Mouse (Mus musculus): ENCODE data around the gene Nxnl1. TPM values are rescaled to one million over a fixed set of nuclear protein-coding genes. Genes with fewer than 3 reads are reported as not detected.
"Not testable (repeated sequence)": the region's sequence is repeated elsewhere in the genome, so short reads cannot be mapped to it uniquely, and the experiment has no call there.

Nxnl1 gene
- polyA plus RNA-seq, 1 experiment from 2014 or later: 0.06 TPM

DNA sequence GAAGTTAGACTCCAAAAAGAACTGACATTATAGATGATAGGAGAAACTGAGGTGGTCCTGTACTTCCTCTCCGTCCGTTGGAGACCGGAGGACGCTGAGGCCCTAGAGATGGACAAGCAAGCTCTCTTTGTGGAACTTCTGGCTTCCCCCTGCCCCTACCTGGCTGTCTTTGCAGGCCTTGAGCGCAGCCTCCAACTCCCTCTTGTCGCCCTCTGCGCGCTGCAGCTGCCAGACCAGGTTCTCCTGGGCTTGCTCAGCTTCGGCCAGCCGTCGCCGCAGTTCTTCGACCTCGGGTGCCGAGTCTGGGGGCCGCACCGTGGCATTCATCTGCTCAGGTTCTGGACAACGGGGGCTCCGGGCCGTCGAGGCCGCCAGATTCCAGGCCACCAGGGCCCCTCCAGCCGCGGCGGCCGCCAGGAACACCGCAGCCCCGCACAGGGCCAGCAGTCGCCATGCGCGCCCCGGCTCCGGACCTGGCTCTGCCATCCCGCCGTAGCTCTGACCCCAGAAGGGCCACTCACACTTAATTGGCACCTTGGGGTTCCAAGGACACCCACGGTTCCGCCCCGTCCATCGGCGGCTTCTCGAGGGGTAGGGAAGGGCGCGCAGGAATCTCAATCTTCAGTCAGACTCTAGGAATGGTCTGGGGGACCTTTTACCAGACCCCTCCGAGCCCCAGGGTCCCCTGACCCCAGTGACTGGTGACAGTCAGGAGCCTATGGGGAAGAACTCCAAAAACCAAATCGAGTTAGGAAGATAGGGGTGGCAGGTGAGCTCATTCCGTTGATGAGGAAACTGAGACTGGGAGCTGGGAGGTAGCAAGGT, 41.0 kb downstream of the Nxnl1 start, which contains the start of gene Ccdc194:
Gene Ccdc194, minus strand, starts transcription at position 486 of the 825 bp plus-strand sequence.
- Histone ChIP-seq H3K4me1 (replicated peaks) (peaks cover 6% of the 10 kb centered on the region), H3K27me3 (peaks cover 37% of the 10 kb centered on the region), H3K4me2 (peak within 1 kb of the TSS; percentile 15; the same call in 1 of the 2 replicates), H3K9ac (0 out of 2 replicates have a peak within 1 kb of the TSS, but pooled peaks have one; percentile 10), H3K4me3 (no peak within 1 kb of the TSS), H3K36me3 (no peaks in the 10 kb centered on the region), H3K9me3 (no peaks in the 10 kb centered on the region), H3K27ac (replicated peaks) (no peak within 1 kb of the TSS)
- WGBS: 8% methylated on average over 45 of the region's 46 CpGs
- no peak for ATAC-seq (ENCODE audit: low FRiP score, low read depth)

DNA sequence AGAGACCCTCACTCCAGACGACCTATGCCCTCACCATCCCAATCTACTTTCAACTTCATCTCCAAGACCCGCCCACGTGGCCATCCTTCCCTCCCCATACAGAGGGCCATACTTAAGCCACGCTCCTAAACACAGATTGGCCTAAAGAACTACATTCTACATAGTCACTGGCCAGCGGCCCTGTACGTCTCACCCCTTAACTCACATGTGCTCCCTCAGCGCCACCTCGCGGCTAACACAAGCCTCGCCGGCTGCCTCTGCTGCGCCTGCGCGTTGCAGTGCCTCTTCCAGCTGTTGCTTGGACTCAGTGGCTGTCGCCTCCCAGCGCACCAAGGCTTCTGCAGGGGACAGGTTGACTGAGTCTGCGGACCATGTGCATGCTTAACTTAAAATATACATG, 44.8 kb downstream of the Nxnl1 start:
- Histone ChIP-seq H3K27me3 (peaks cover 31% of the 10 kb centered on the region), H3K4me3 (no peak overlapping the region), H3K9ac (no peak overlapping the region), H3K9me3 (no peaks in the 10 kb centered on the region), H3K27ac (replicated peaks) (no peak overlapping the region), H3K4me1 (replicated peaks) (peaks cover 8% of the 10 kb centered on the region), H3K4me2 (no peak overlapping the region; the same call in 1 of the 2 replicates), H3K36me3 (no peaks in the 10 kb centered on the region)
- 5% methylated on average over 17 of the region's 17 CpGs for WGBS
- ATAC-seq (ENCODE audit: low FRiP score, low read depth): peak; percentile 90

- peaks cover 10% of the 10 kb centered on the region for H3K27me3 ChIP-seq
- not testable (repeated sequence) for H3K36me3 ChIP-seq; H3K4me2 ChIP-seq; H3K9me3 ChIP-seq; H3K4me3 ChIP-seq; ATAC-seq (ENCODE audit: low FRiP score, low read depth); H3K4me1 ChIP-seq (replicated peaks); H3K27ac ChIP-seq (replicated peaks); H3K9ac ChIP-seq
- WGBS: 44% methylated on average over 10 of the region's 10 CpGs
Measured at GRCm38 (mm10) chr8:71519037-71519825, 47.2 kb downstream of the Nxnl1 start.

DNA sequence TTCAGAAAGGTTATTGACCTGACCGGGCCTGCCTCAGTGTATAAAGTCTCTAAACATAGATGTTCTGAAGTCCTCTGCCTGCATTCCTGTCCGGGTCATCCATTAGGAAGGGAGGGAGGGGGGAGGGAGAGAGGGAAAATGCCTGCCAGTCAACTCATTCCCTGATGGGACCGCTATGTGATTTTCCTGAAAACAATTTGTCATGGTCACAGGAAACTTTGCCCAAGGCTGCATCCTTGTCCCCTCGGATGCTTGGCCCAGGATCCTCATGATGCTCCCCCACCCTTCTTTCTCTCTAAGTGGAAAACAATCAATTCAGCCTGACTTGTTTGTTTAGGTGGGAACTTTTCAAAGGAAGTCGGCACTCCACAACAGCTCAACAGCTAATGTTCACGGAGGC, 49.6 kb downstream of the Nxnl1 start:
- Histone ChIP-seq H3K27me3 (no peaks in the 10 kb centered on the region), H3K36me3 (no peaks in the 10 kb centered on the region), H3K27ac (replicated peaks) (no peak overlapping the region), H3K4me3 (no peak overlapping the region), H3K9me3 (no peaks in the 10 kb centered on the region), H3K4me2 (no peak overlapping the region), H3K9ac (no peak overlapping the region), H3K4me1 (replicated peaks) (0 out of 2 replicates have a peak, but pooled peaks cover 3% of the 10 kb centered on the region)
- no peak for ATAC-seq (ENCODE audit: low FRiP score, low read depth)
- 7% methylated on average over 6 of the region's 6 CpGs for WGBS

- WGBS: 73% methylated on average over 5 of the region's 5 CpGs
- Histone ChIP-seq H3K4me1 (replicated peaks) (0 out of 2 replicates have a peak, but pooled peaks cover 3% of the 10 kb centered on the region), H3K4me3 (no peak overlapping the region), H3K9me3 (no peaks in the 10 kb centered on the region), H3K4me2 (no peak overlapping the region), H3K36me3 (no peaks in the 10 kb centered on the region), H3K9ac (no peak overlapping the region), H3K27ac (replicated peaks) (no peak overlapping the region), H3K27me3 (peaks cover 13% of the 10 kb centered on the region)
- ATAC-seq (ENCODE audit: low FRiP score, low read depth): no peak
Measured at GRCm38 (mm10) chr8:71515043-71515442, 51.4 kb downstream of the Nxnl1 start.

DNA sequence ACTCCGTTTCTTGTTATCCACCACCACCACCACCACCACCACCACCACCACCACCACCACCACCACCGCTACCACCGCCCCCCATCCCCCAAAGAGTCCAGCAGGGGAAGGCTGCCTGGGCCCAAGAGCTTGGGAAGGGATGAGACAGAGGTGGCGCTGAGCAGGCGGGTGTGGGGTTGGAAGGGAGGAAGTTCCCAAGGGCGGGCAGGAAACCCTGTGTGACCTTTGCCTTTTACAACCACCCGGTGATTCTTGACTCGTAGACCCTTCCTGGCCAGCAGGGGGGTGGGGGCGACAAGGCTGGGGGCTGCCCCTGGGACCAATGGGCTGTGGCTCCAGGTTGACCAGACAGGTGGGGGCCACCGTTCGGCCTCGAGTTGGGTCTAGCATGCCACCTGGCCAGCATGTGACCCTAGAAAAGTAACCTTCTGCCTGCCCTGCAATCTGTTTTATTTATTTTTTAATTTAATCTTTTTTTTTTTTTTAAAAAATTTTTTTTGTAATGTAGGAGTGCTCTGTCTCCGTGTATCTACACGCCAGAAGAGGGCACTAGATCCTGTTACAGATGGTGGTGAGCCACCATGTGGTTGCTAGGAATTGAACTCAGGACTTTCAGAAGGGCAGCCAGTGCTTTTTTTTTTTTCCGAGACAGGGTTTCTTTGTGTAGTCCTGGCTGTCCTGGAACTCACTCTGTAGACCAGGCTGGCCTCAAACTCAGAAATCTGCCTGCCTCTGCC, 53.2 kb downstream of the Nxnl1 start:
- H3K36me3 ChIP-seq: no peaks in the 10 kb centered on the region
- no peak for ATAC-seq (ENCODE audit: low FRiP score, low read depth)
- H3K9me3 ChIP-seq: no peaks in the 10 kb centered on the region
- no peak overlapping the region for H3K4me3 ChIP-seq
- 77% methylated on average over 15 of the region's 15 CpGs for WGBS
- peaks cover 29% of the 10 kb centered on the region for H3K27me3 ChIP-seq
- H3K4me1 ChIP-seq (replicated peaks): 0 out of 2 replicates have a peak, but pooled peaks cover 3% of the 10 kb centered on the region
- no peak overlapping the region for H3K27ac ChIP-seq (replicated peaks)
- H3K4me2 ChIP-seq: no peak overlapping the region
- H3K9ac ChIP-seq: no peak overlapping the region

DNA sequence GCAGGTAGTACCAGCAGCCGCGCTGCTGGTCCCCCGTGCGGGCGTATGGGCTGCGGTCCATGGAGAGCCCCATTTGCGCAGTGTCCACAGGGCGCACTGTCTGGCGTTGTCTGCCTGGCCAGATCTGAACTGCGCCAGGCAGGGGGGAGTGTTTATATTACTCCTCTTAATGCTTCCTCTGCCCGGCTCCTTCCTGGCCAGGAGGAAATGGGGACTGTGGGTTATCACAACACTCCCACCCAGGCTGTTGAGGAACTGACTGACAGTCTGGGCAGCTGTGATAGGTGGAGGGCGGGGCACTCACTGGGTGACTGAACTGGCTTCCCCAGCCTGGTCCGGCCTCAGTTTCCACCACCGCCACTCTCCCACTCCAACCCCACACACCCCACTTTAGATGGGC, 54.8 kb downstream of the Nxnl1 start, which contains the start of gene Plvap:
Gene Plvap, minus strand, starts transcription at position 109 of the 400 bp plus-strand sequence.
- no peak within 1 kb of the TSS for H3K9ac ChIP-seq
- no peaks in the 10 kb centered on the region for H3K9me3 ChIP-seq
- 76% methylated on average over 14 of the region's 14 CpGs for WGBS
- H3K4me1 ChIP-seq (replicated peaks): peaks cover 12% of the 10 kb centered on the region
- H3K4me3 ChIP-seq: no peak within 1 kb of the TSS
- no peak within 1 kb of the TSS for H3K4me2 ChIP-seq
- no peaks in the 10 kb centered on the region for H3K36me3 ChIP-seq
- no peak within 1 kb of the TSS for H3K27ac ChIP-seq (replicated peaks)
- ATAC-seq (ENCODE audit: low FRiP score, low read depth): no peak
- peaks cover 45% of the 10 kb centered on the region for H3K27me3 ChIP-seq

Other genes starting within 250 kb of the Nxnl1 start
- 113 TPM in 2 replicates for gene Use1, start 199.8 kb downstream of the Nxnl1 start, polyA plus RNA-seq (2015; fragmentation: Nextera tagmentation; extraction: Ambion mirVana)
- 6.6 and 7.4 TPM in 2 replicates for gene Ocel1, start 195.3 kb downstream of the Nxnl1 start, polyA plus RNA-seq (2015; fragmentation: Nextera tagmentation; extraction: Ambion mirVana)
- 29.3 and 31.4 TPM in 2 replicates for gene Nr2f6, start 184.6 kb downstream of the Nxnl1 start, polyA plus RNA-seq (2015; fragmentation: Nextera tagmentation; extraction: Ambion mirVana)
- gene Ushbp1, start 170.8 kb downstream of the Nxnl1 start, polyA plus RNA-seq (2015; fragmentation: Nextera tagmentation; extraction: Ambion mirVana): 7.6 and 7.7 TPM in 2 replicates
- 96.4 and 99.4 TPM in 2 replicates for gene Babam1, start 169.7 kb downstream of the Nxnl1 start, polyA plus RNA-seq (2015; fragmentation: Nextera tagmentation; extraction: Ambion mirVana)
- gene Ankle1, start 160.6 kb downstream of the Nxnl1 start, polyA plus RNA-seq (2015; fragmentation: Nextera tagmentation; extraction: Ambion mirVana): 11.0 and 11.3 TPM in 2 replicates
- gene Abhd8, start 102.9 kb downstream of the Nxnl1 start, polyA plus RNA-seq (2015; fragmentation: Nextera tagmentation; extraction: Ambion mirVana): 183 and 195 TPM in 2 replicates
- 172 and 189 TPM in 2 replicates for gene Mrpl34, start 101.6 kb downstream of the Nxnl1 start, polyA plus RNA-seq (2015; fragmentation: Nextera tagmentation; extraction: Ambion mirVana)
- 217 and 231 TPM in 2 replicates for gene Dda1, start 97.4 kb downstream of the Nxnl1 start, polyA plus RNA-seq (2015; fragmentation: Nextera tagmentation; extraction: Ambion mirVana)
- gene Ano8, start 80.6 kb downstream of the Nxnl1 start, polyA plus RNA-seq (2015; fragmentation: Nextera tagmentation; extraction: Ambion mirVana): 7.7 and 8.6 TPM in 2 replicates
- gene Gtpbp3, start 78.5 kb downstream of the Nxnl1 start, polyA plus RNA-seq (2015; fragmentation: Nextera tagmentation; extraction: Ambion mirVana): 12.0 and 15.3 TPM in 2 replicates
- 9.5 and 10.9 TPM in 2 replicates for gene Plvap, start 54.8 kb downstream of the Nxnl1 start, polyA plus RNA-seq (2015; fragmentation: Nextera tagmentation; extraction: Ambion mirVana)
- 0.31 and 0.41 TPM in 2 replicates for gene Ccdc194, start 40.9 kb downstream of the Nxnl1 start, polyA plus RNA-seq (2015; fragmentation: Nextera tagmentation; extraction: Ambion mirVana)
- 11.3 and 19.5 TPM in 2 replicates for gene Bst2, start 29.1 kb downstream of the Nxnl1 start, polyA plus RNA-seq (2015; fragmentation: Nextera tagmentation; extraction: Ambion mirVana)
- 60.3 and 61.7 TPM in 2 replicates for gene Mvb12a, start 23.7 kb downstream of the Nxnl1 start, polyA plus RNA-seq (2015; fragmentation: Nextera tagmentation; extraction: Ambion mirVana)
- 0.21 and 0.38 TPM in 2 replicates for gene Tmem221, start 7.7 kb downstream of the Nxnl1 start, polyA plus RNA-seq (2015; fragmentation: Nextera tagmentation; extraction: Ambion mirVana)
- gene Slc27a1, start 2.3 kb upstream of the Nxnl1 start, polyA plus RNA-seq (2015; fragmentation: Nextera tagmentation; extraction: Ambion mirVana): 83.9 and 87.4 TPM in 2 replicates
- gene Pgls, start 25.6 kb upstream of the Nxnl1 start, polyA plus RNA-seq (2015; fragmentation: Nextera tagmentation; extraction: Ambion mirVana): 224 and 233 TPM in 2 replicates
- gene Fam129c, start 31.0 kb upstream of the Nxnl1 start, polyA plus RNA-seq (2015; fragmentation: Nextera tagmentation; extraction: Ambion mirVana): 6.5 and 8.9 TPM in 2 replicates
- gene Colgalt1, start 44.4 kb upstream of the Nxnl1 start, polyA plus RNA-seq (2015; fragmentation: Nextera tagmentation; extraction: Ambion mirVana): 65.6 and 78.2 TPM in 2 replicates
- gene Unc13a, start 105.2 kb upstream of the Nxnl1 start, polyA plus RNA-seq (2015; fragmentation: Nextera tagmentation; extraction: Ambion mirVana): 20.8 and 24.7 TPM in 2 replicates
- 6.1 and 7.0 TPM in 2 replicates for gene Jak3, start 109.7 kb upstream of the Nxnl1 start, polyA plus RNA-seq (2015; fragmentation: Nextera tagmentation; extraction: Ambion mirVana)
- 0.47 and 1.5 TPM in 2 replicates for gene Insl3, start 122.6 kb upstream of the Nxnl1 start, polyA plus RNA-seq (2015; fragmentation: Nextera tagmentation; extraction: Ambion mirVana)
- gene B3gnt3, start 135.2 kb upstream of the Nxnl1 start, polyA plus RNA-seq (2015; fragmentation: Nextera tagmentation; extraction: Ambion mirVana): 0.45 and 0.52 TPM in 2 replicates
- gene Fcho1, start 159.1 kb upstream of the Nxnl1 start, polyA plus RNA-seq (2015; fragmentation: Nextera tagmentation; extraction: Ambion mirVana): 77.2 and 93.0 TPM in 2 replicates